Mouse (Mus musculus) intestine, postnatal 0 days (tissue): ENCODE data around the gene Hs3st6. TPM values are rescaled to one million over a fixed set of nuclear protein-coding genes. Genes with fewer than 3 reads are reported as not detected.

Experiments
- ATAC-seq: fragments of 200-750 bp; cut with Nextera tagmentation; 2 replicates; pipeline ENCODE4 v1.8.0; 2017; ENCODE audit warnings: mild to moderate bottlenecking, moderate TSS enrichment, moderate library complexity
- H3K27ac ChIP-seq: fragments of 300-500 bp; sonication (generic); 2 replicates; pipeline ENCODE4 v1.5.1; 2014; ENCODE audit warnings: mild to moderate bottlenecking, low read depth, low read length, moderate library complexity
- H3K27me3 ChIP-seq: fragments of 300-500 bp; sonication (generic); replicated peaks from 2 replicates; pipeline ENCODE4 v1.6.1; 2014; ENCODE audit warnings: low read length, mixed read lengths; ENCODE audit not compliant: control insufficient read depth, insufficient read depth
- H3K36me3 ChIP-seq: fragments of 300-500 bp; sonication (generic); 2 replicates; pipeline ENCODE4 v1.6.1; 2014; ENCODE audit warnings: mild to moderate bottlenecking, moderate library complexity; ENCODE audit not compliant: control insufficient read depth, insufficient read depth
- H3K4me1 ChIP-seq: fragments of 300-500 bp; sonication (generic); replicated peaks from 2 replicates; pipeline ENCODE4 v1.6.1; 2014; ENCODE audit warnings: antibody characterized with exemption, low read length, mixed read lengths; ENCODE audit not compliant: control insufficient read depth, insufficient read depth
- H3K4me2 ChIP-seq: fragments of 300-500 bp; sonication (generic); replicated peaks from 2 replicates; pipeline ENCODE4 v1.6.1; 2014; ENCODE audit warnings: low read depth, mild to moderate bottlenecking, moderate library complexity
- H3K4me3 ChIP-seq: fragments of 300-500 bp; sonication (generic); 2 replicates; pipeline ENCODE4 v1.5.1; 2014; ENCODE audit warnings: low read depth, low read length
- H3K9ac ChIP-seq: fragments of 300-500 bp; sonication (generic); 2 replicates; pipeline ENCODE4 v1.6.1; 2014; ENCODE audit warnings: mild to moderate bottlenecking, low read depth, low read length
- H3K9me3 ChIP-seq: fragments of 300-500 bp; sonication (generic); 2 replicates; pipeline ENCODE4 v1.6.1; 2016; ENCODE audit warnings: mixed run types; ENCODE audit not compliant: control insufficient read depth
- CTCF ChIP-seq: sonication (generic); IDR thresholded peaks from 2 replicates; pipeline ENCODE4 v1.5.1; 2016; ENCODE audit warnings: low read depth, mild to moderate bottlenecking, control low read depth, antibody characterized with exemption, moderate library complexity
- WGBS: fragments of 180-500 bp; shearing (Covaris S2); extraction: QIAGEN DNeasy Blood & Tissue Kit; methylation state at CpG from one replicate; pipeline ENCODE4 v1.1.7; 2014; 5-methylcytosine and 5-hydroxymethylcytosine counted together
- polyA plus RNA-seq: library from polyadenylated mRNA; unstranded; fragments of >200 nt; fragmentation: Nextera tagmentation; extraction: Ambion mirVana; gene quantifications from 2 replicates; pipeline ENCODE4 v1.2.1, GENCODE M21; 2015

The Hs3st6 gene
- polyA plus RNA-seq, 1 experiment from 2014 or later: 0.47 TPM

DNA sequence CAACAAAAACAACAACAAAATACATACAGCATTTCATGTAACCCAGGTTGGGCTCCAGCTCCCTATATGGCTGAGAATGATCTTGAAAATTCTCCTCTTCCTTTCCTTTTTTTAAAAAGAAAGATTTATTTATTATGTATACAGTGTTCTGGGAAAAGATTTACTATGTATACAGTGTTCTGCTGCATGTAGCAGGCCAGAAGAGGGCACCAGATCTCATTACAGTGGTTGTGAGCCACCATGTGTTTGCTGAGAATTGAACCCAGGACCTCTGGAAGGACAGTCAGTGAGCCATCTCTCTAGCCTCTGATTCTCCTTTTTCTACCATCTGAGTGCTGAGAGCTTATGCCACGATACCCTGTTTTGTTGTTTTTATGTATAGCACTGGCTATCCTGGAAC is 18.3 kb upstream of the Hs3st6 start:
- Histone ChIP-seq H3K36me3 (no peaks in the 10 kb centered on the region), H3K4me1 (0 out of 2 replicates have a peak, but pooled peaks cover 9% of the 10 kb centered on the region), H3K4me2 (no peak overlapping the region), H3K27ac (no peak overlapping the region), H3K9ac (no peak overlapping the region), H3K4me3 (no peak overlapping the region), H3K27me3 (no peaks in the 10 kb centered on the region), H3K9me3 (no peaks in the 10 kb centered on the region)
- WGBS: 88% methylated on average over 1 of the region's 1 CpGs
- no peak for ATAC-seq
- TF ChIP-seq CTCF: peak; percentile 40

DNA sequence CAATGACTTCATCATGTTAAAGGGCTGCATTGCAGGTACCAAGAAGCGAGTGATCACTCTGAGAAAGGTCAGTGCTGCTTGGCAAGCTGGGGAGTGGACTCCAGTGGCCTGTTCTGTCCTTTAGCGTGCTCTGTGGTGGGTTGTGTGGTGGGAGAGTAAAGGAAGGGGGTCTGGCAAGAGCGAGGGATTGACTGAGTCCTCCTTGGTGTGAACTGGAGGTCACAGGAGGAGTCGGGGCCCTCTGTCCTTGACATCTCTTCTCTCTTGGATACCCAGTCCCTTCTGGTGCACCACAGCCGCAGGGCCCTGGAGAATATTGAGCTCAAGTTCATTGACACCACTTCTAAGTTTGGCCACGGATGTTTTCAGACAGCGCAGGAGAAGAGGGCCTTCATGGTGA is 17.3 kb upstream of the Hs3st6 start:
- 94% methylated on average over 7 of the region's 7 CpGs for WGBS
- H3K4me2 ChIP-seq: peak overlapping the region; percentile 83; the same call in 1 of the 2 replicates
- ATAC-seq: no peak
- peak overlapping the region; percentile 52; the same call in 1 of the 2 replicates for H3K27ac ChIP-seq
- no peak overlapping the region for H3K9ac ChIP-seq
- H3K36me3 ChIP-seq: peaks cover 7% of the 10 kb centered on the region; the same call in 1 of the 2 replicates
- 0 out of 2 replicates have a peak, but pooled peaks cover 9% of the 10 kb centered on the region for H3K4me1 ChIP-seq
- TF ChIP-seq CTCF: no peak
- no peaks in the 10 kb centered on the region for H3K9me3 ChIP-seq
- no peaks in the 10 kb centered on the region for H3K27me3 ChIP-seq
- H3K4me3 ChIP-seq: no peak overlapping the region

- ATAC-seq: peak; percentile 93
- WGBS: under 1% methylated on average over 29 of the region's 29 CpGs
- peak within 1 kb of the TSS; percentile 64 for H3K4me3 ChIP-seq
These were observed 16.3 kb upstream of the Hs3st6 start, which contains the start of gene Msrb1 for GRCm38 (mm10) chr17:24736330-24737051. Msrb1 (plus strand) TSS chr17:24736642.

GRCm38 (mm10) chr17:24737135-24737810 is 15.5 kb upstream of the Hs3st6 start:
- Histone ChIP-seq H3K9me3 (no peaks in the 10 kb centered on the region), H3K4me1 (0 out of 2 replicates have a peak, but pooled peaks cover 9% of the 10 kb centered on the region), H3K4me3 (peak overlapping the region; percentile 64), H3K36me3 (peaks cover 10% of the 10 kb centered on the region; the same call in 1 of the 2 replicates), H3K9ac (peak overlapping the region; percentile 58), H3K27ac (peak overlapping the region; percentile 65; the same call in 1 of the 2 replicates), H3K4me2 (peak overlapping the region; percentile 83), H3K27me3 (no peaks in the 10 kb centered on the region)
- peak; percentile 56 for TF ChIP-seq CTCF
- WGBS: 15% methylated on average over 8 of the region's 8 CpGs
- ATAC-seq: no peak

More at GRCm38 (mm10) chr17:24736330-24737051, 16.3 kb upstream of the Hs3st6 start, which contains the start of gene Msrb1:
- Histone ChIP-seq H3K27ac (peak within 1 kb of the TSS; percentile 65), H3K4me2 (peak within 1 kb of the TSS; percentile 83), H3K27me3 (no peaks in the 10 kb centered on the region), H3K9ac (peak within 1 kb of the TSS; percentile 58), H3K36me3 (peaks cover 10% of the 10 kb centered on the region; the same call in 1 of the 2 replicates), H3K4me1 (0 out of 2 replicates have a peak, but pooled peaks cover 9% of the 10 kb centered on the region), H3K9me3 (no peaks in the 10 kb centered on the region)
- TF ChIP-seq CTCF: no peak

DNA sequence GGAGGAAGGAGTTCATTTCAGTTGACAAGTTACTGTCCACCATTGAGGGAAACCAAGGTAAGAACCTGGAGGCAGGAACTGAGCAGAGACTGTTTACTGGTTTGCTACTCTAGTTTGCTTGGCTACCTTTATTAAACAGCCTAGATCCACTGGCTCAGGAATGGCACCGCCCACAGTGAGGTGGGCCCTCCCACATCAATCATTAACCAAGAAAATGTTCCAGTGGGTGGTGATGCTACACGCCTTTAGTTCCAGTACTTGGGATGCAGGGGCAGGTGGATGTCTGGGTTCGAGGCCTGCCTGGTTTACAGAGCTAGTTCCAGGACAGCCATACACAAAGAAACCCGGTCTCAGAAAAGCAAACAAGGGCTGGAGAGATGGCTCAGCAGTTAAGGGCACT is 14.6 kb upstream of the Hs3st6 start:
- ATAC-seq: no peak

DNA sequence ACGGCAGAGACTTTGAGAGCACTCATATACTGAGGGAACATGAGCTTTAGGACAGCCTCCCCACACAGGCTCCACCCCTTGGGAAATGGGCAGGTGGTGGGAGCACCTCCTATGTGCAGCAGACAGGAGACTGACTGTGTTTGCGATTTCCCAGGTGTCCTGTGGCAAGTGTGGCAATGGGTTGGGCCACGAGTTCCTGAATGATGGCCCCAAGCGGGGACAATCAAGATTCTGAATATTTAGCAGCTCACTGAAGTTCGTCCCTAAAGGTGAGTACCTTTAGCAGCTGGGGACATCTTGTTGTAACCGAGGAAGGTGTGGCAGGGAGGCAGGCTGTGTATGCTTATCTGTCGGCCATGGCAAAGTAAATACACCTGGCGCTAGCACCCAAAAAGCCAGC is 12.9 kb upstream of the Hs3st6 start:
- H3K4me2 ChIP-seq: no peak overlapping the region
- H3K4me3 ChIP-seq: no peak overlapping the region
- no peak for ATAC-seq
- H3K27me3 ChIP-seq: no peaks in the 10 kb centered on the region
- no peak overlapping the region for H3K9ac ChIP-seq
- TF ChIP-seq CTCF: no peak
- peaks cover 17% of the 10 kb centered on the region; the same call in 1 of the 2 replicates for H3K36me3 ChIP-seq
- 0 out of 2 replicates have a peak, but pooled peaks cover 9% of the 10 kb centered on the region for H3K4me1 ChIP-seq
- WGBS: 44% methylated on average over 8 of the region's 8 CpGs
- H3K27ac ChIP-seq: no peak overlapping the region
- no peaks in the 10 kb centered on the region for H3K9me3 ChIP-seq

More for the DNA sequence above, 14.6 kb upstream of the Hs3st6 start:
- Histone ChIP-seq H3K9me3 (no peaks in the 10 kb centered on the region), H3K4me1 (0 out of 2 replicates have a peak, but pooled peaks cover 9% of the 10 kb centered on the region), H3K9ac (no peak overlapping the region), H3K27ac (no peak overlapping the region), H3K27me3 (no peaks in the 10 kb centered on the region), H3K4me2 (no peak overlapping the region), H3K36me3 (peaks cover 16% of the 10 kb centered on the region; the same call in 1 of the 2 replicates), H3K4me3 (no peak overlapping the region)
- TF ChIP-seq CTCF: no peak
- 55% methylated on average over 4 of the region's 4 CpGs for WGBS
